In the genomic region with DNA sequence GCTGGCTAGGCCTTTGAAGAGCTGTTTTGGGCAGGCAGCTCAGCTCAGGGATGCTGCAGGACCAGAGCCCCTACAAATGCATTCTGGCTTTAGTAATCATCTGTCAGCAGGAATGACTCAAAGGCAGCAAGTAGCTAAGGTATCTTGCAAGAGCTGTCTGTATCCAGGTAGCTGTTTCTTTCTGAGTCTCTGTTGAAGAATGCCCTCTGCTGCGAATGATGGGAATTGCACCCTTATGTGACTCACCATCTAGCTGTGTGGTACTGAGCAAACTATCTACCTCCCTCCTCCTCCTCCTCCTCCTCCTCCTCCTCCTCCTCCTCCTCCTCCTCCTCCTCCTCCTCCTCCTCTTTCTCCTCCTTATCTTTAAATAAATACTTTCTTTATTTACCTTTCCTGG, we compare ENCODE assay signal across 10 mouse cellular contexts. TPM values are rescaled to one million over a fixed set of nuclear protein-coding genes. Genes with fewer than 3 reads are reported as not detected.
DNase-seq lines count a peak whose midpoint lies in the region; TF ChIP-seq lines count a peak whose summit lies in the region.
"Had no signal": no experiment of that assay in that cellular context is flagged by ENCODE, and none has a peak within 500 bp of the region (broad histone marks: within the 10 kb centered on the region; RNA-seq: fewer than 3 reads in every experiment).

No protein-coding gene starts in this region.

- DNase-seq in embryo, embryonic 10 days (ENCODE audit: low spot score), result peak; percentile 46
- DNase-seq in embryo, embryonic 9.5 days (ENCODE audit: extremely low spot score), result no peak
- DNase-seq in lung, postnatal 36 days, result peak; percentile 41
- DNase-seq in lung, adult 18-20 months, result no peak
- peak; percentile 54 for DNase-seq in thymus, postnatal 14 days
- no peak for DNase-seq in cerebellum, adult 2 months
- no peak for DNase-seq in gastrocnemius, postnatal 10 days

- H3K27me3 ChIP-seq in cerebellum, adult 2 months (ENCODE audit: control insufficient read depth, insufficient read depth, low read length), result no peaks in the 10 kb centered on the region
- H3K27me3 ChIP-seq: heart, embryonic 15.5 days had no signal

- no peak overlapping the region for H3K27ac ChIP-seq in cortical plate, adult 2 months (ENCODE audit: insufficient read depth, low read length)
- no peak overlapping the region for H3K27ac ChIP-seq in cerebellum, adult 2 months (ENCODE audit: insufficient read depth, low read length)
- H3K27ac ChIP-seq: heart, embryonic 15.5 days; macrophage had no signal

- no peaks in the 10 kb centered on the region for H3K4me1 ChIP-seq in cortical plate, adult 2 months (ENCODE audit: control insufficient read depth, insufficient read depth, low read length)
- no peaks in the 10 kb centered on the region for H3K4me1 ChIP-seq in cerebellum, adult 2 months (ENCODE audit: control insufficient read depth, insufficient read depth, low read length)
- H3K4me1 ChIP-seq: heart, embryonic 15.5 days had no signal

- TF ChIP-seq CTCF in cortical plate, adult 2 months (IDR thresholded peaks at IDR 0.05; ENCODE audit: extremely low read depth, insufficient read depth, low read length), result 0 out of 2 replicates have a peak, but pooled peaks have one; percentile 10
- no peak for TF ChIP-seq CTCF in cerebellum, adult 2 months (IDR thresholded peaks at IDR 0.05; ENCODE audit: borderline replicate concordance, insufficient read depth, low read depth, low read length)

- WGBS in cerebellum, adult 2 months, result 45% methylated on average over 1 of the region's 1 CpGs

- no peak overlapping the region for H3K4me3 ChIP-seq in cortical plate, adult 2 months (ENCODE audit: insufficient read depth, low read length)
- H3K4me3 ChIP-seq in cerebellum, adult 2 months (replicated peaks; ENCODE audit: insufficient read depth, low read depth, low read length), result no peak overlapping the region
- H3K4me3 ChIP-seq: heart, embryonic 15.5 days had no signal

- no peak for TF ChIP-seq POLR2A in cortical plate, adult 2 months (IDR thresholded peaks at IDR 0.05; ENCODE audit: extremely low read depth, insufficient read depth, low read length)
- TF ChIP-seq POLR2A in cerebellum, adult 2 months (IDR thresholded peaks at IDR 0.05; ENCODE audit: borderline replicate concordance, insufficient read depth, low read length), result no peak

RNA-seq across cellular contexts. Expression of gene Ly9, which starts 3.6 kb away (rescaled TPM):
- polyA plus RNA-seq in cortical plate, adult 2 months (2012; rRNA removed), result 0.26 and 0.27 TPM in 2 replicates
- 0.14 and 0.16 TPM in 2 replicates for polyA plus RNA-seq in cerebellum, adult 2 months (2012; rRNA removed)
- under 1 TPM; 0.23 to 0.50 TPM for total RNA-seq in gastrocnemius, postnatal 10 days (2021)

RNA-seq across cellular contexts. Expression of gene Slamf7, which starts 42.1 kb away (rescaled TPM):
- 0.02 and 0.06 TPM in 2 replicates for polyA plus RNA-seq in cortical plate, adult 2 months (2012; rRNA removed)
- polyA plus RNA-seq in cerebellum, adult 2 months (2012; rRNA removed), result 0.03 and 0.08 TPM in 2 replicates
- total RNA-seq in gastrocnemius, postnatal 10 days (2021), result under 1 TPM; 0.09 to 0.25 TPM

RNA-seq across cellular contexts. Expression of gene Cd244a, which starts 51.8 kb away (rescaled TPM):
- polyA plus RNA-seq in cortical plate, adult 2 months (2012; rRNA removed), result 0.06 TPM in 1 of 2 replicates, not detected in the other
- polyA plus RNA-seq in cerebellum, adult 2 months (2012; rRNA removed), result 0.05 TPM in 1 of 2 replicates, not detected in the other
- total RNA-seq in gastrocnemius, postnatal 10 days (2021), result under 1 TPM in 1 of 2 experiments, not detected in 1; 0.34 TPM

Comparison
In these comparisons a context has a peak if more than half of its experiments do, and no peak if none do; other contexts are left out.
1. DNase-seq: peak in embryo, embryonic 10 days (single experiment), lung, postnatal 36 days (single experiment) and thymus, postnatal 14 days (single experiment); none in embryo, embryonic 9.5 days (single experiment), lung, adult 18-20 months (0 of 2), cerebellum, adult 2 months (0 of 2) and gastrocnemius, postnatal 10 days (single experiment).